Mouse (Mus musculus) left cerebral cortex, adult 11 months (tissue): ENCODE measurements around the gene Gm28043.
"Not testable (repeated sequence)": the region's sequence is repeated elsewhere in the genome, so short reads cannot be mapped to it uniquely, and the experiment has no call there.

Experiments used
- DNase-seq: peaks from one replicate; pipeline ENCODE4 v3.0.0; 2022; ENCODE audit warnings: low spot score

Gene Gm28043

GRCm38 (mm10) chr17:29711745-29712431 is 97.2 kb downstream of the Gm28043 start:
- DNase-seq = no peak

- DNase-seq = no peak
Measured at GRCm38 (mm10) chr17:29712565-29712964, 97.9 kb downstream of the Gm28043 start.

- DNase-seq = not testable (repeated sequence)
Measured at GRCm38 (mm10) chr17:29713734-29714133, 99.1 kb downstream of the Gm28043 start.

GRCm38 (mm10) chr17:29716732-29717445 is 102.2 kb downstream of the Gm28043 start, which contains the start of gene Ccdc167:
Gene Ccdc167 (minus strand): TSS chr17:29717044.
- peak; percentile 94 for DNase-seq

GRCm38 (mm10) chr17:29718660-29719059 is 104.0 kb downstream of the Gm28043 start:
- DNase-seq = no peak

GRCm38 (mm10) chr17:29719628-29720575 is 105.2 kb downstream of the Gm28043 start:
- DNase-seq = no peak

GRCm38 (mm10) chr17:29720755-29721365 is 106.2 kb downstream of the Gm28043 start:
- no peak for DNase-seq

GRCm38 (mm10) chr17:29724610-29725009 is 109.9 kb downstream of the Gm28043 start:
- DNase-seq = no peak

GRCm38 (mm10) chr17:29725027-29725620 is 110.4 kb downstream of the Gm28043 start:
- DNase-seq = no peak

- DNase-seq = no peak
Measured at GRCm38 (mm10) chr17:29728082-29728481, 113.4 kb downstream of the Gm28043 start.

- no peak for DNase-seq
Measured at GRCm38 (mm10) chr17:29730510-29731265, 116.0 kb downstream of the Gm28043 start.

GRCm38 (mm10) chr17:29731266-29731952 is 116.7 kb downstream of the Gm28043 start:
- no peak for DNase-seq

GRCm38 (mm10) chr17:29731953-29732325 is 117.3 kb downstream of the Gm28043 start:
- no peak for DNase-seq

- DNase-seq = no peak
Measured at GRCm38 (mm10) chr17:29732522-29732921, 117.8 kb downstream of the Gm28043 start.

GRCm38 (mm10) chr17:29736448-29737014 is 121.9 kb downstream of the Gm28043 start:
- no peak for DNase-seq

GRCm38 (mm10) chr17:29737849-29738804 is 123.5 kb downstream of the Gm28043 start:
- peak; percentile 34 for DNase-seq

- DNase-seq = no peak
Measured at GRCm38 (mm10) chr17:29747466-29747865, 132.8 kb downstream of the Gm28043 start.
